In the genomic region with DNA sequence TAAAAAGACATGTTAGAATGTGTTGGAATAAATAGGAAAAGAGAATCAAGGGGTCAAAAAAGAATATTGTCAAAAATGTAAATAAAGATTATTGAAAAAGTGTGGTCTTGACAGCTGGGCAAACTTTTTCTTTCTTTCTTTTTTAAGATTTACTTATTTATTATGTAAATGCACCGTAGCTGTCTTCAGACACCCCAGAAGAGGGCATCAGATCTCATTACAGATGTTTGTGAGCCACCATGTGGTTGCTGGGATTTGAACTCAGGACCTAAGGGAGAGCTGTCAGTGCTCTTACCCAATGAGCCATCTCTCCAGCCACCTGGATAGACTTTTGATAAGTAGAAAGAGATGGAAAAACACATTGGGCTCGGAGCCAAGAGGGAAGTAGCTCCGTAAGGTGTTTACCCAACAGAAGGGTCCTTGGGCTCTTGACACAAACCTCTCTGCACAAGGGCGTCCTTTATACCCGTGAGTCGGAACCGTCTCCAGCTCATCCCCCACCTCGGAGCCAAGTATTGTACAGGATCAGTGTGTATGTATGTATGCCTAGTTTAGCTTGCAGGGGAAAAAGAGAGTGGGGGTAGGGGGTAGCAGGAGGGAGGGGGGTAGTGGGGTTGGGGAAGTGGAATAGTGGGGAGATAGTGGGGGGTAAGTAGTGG, we compare ENCODE assay signal across 9 mouse cellular contexts.
"Had no signal": no experiment of that assay in that cellular context is flagged by ENCODE, and none has a peak within 500 bp of the region (broad histone marks: within the 10 kb centered on the region; RNA-seq: fewer than 3 reads in every experiment).

No protein-coding gene starts in this region.

- H3K4me2 ChIP-seq: intestine, embryonic 15.5 days; liver, embryonic 13.5 days; midbrain, embryonic 11.5 days had no signal

- H3K27ac ChIP-seq: intestine, embryonic 15.5 days; kidney, postnatal 0 days; liver, embryonic 13.5 days had no signal

- H3K36me3 ChIP-seq: intestine, embryonic 15.5 days; liver, embryonic 13.5 days had no signal

- H3K9me3 ChIP-seq: intestine, embryonic 15.5 days; liver, embryonic 13.5 days had no signal

- H3K4me1 ChIP-seq: intestine, embryonic 15.5 days; liver, embryonic 13.5 days had no signal

- H3K4me3 ChIP-seq: intestine, embryonic 15.5 days; liver, embryonic 13.5 days had no signal

- H3K27me3 ChIP-seq: intestine, embryonic 15.5 days; liver, embryonic 13.5 days had no signal

- H3K9ac ChIP-seq: intestine, embryonic 15.5 days; liver, embryonic 13.5 days had no signal

- DNase-seq: kidney, adult 2 months; kidney, postnatal 25 days; liver, embryonic 13.5 days; midbrain, embryonic 14.5 days; thymus, adult 2 months; thymus, postnatal 25 days had no signal

- ATAC-seq: intestine, embryonic 15.5 days had no signal
